Mouse (Mus musculus) spleen, embryonic (tissue): ENCODE results near the gene Arfgef2.

ENCODE experiments used
- CTCF ChIA-PET: fragments of 350-600 bp; sonication (Branson Sonifier 250); formaldehyde crosslinking; loops from one replicate; lab custom pipeline; 2022; lab: Charles Lee

The Arfgef2 gene

DNA sequence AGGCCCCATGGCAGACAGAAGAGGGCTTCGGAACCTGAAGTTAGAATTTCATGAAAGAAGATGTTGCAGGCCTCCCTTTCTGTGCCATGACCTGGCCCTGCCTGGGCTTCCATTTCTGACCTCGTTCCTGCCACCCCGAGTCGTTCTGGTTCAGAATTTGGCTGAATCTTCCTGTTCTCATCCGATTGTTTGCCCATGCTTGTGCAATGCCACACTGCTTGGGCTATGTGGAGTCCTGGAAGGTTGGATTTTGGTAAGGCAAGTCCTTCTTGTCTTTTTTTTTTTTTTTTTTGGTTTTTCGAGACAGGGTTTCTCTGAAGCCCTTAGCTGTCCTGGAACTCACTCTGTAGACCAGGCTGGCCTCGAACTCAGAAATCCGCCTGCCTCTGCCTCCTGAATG, 50.4 kb downstream of the Arfgef2 start:
- CTCF ChIA-PET: interaction anchor here (0.6 kb wide), 1 partner anchor 135 kb away, joined by 5 read pairs; no protein-coding TSS in a partner anchor

DNA sequence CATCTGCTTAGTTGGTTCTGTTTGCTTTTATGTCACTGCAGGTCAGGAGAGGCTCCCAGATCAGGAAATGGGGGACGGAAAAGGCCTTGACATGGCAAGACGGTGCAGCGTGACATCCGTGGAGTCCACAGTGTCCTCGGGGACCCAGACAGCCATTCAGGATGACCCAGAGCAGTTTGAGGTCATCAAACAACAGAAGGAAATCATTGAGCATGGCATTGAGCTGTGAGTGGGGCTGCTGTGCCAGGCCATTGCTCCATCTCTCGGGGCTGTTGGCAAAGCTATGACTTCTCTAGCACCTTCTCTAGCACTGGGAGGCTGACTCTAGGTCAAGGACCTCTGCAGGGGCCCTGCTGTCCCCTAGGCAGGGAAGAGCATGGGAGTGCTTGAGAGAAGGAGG, 51.0 kb downstream of the Arfgef2 start:
- CTCF ChIA-PET: interaction anchor here (0.6 to 0.9 kb wide), 2 partner anchors 136 to 236 kb away, joined by 3 to 5 read pairs; no protein-coding TSS in a partner anchor

DNA sequence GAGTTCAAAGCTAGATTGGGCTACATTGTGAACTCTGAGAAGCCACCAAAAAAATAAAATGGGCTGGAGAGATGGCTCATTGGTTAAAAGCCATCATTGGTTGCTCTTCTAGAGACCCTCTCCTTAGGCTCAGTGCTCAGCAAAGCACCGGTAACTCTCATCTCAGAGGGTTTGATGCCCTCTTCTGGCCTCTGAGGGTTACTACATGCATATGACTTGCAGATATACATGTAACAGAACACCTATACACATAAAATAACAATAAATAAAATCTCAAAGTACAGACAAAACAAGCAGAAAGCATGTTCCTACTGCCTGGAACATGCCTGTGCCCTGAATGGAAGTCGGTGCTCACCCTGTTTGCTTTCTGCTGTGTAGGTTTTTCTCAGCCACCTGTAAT, 51.7 kb downstream of the Arfgef2 start:
- CTCF ChIA-PET: interaction anchor here (0.9 kb wide), 1 partner anchor 236 kb away, joined by 3 read pairs; no protein-coding TSS in a partner anchor

DNA sequence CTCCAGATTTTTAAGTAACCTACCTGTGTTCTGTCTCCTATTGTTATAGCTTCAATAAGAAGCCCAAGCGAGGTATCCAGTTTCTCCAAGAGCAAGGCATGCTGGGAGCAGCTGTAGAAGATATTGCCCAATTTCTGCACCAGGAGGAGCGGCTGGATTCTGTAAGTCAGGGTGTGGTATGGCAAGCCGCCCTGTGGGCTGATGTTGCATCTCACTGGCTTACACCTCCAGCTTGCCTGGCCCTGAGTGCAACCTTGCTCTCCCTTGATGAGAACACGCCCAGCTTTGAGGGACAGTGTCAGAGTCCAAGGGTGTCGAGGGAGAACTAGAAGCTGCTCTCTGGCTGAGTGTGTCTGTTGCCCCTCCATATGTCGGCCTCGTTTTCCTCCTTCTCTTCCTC, 53.8 kb downstream of the Arfgef2 start:
- CTCF ChIA-PET: no interaction called here

DNA sequence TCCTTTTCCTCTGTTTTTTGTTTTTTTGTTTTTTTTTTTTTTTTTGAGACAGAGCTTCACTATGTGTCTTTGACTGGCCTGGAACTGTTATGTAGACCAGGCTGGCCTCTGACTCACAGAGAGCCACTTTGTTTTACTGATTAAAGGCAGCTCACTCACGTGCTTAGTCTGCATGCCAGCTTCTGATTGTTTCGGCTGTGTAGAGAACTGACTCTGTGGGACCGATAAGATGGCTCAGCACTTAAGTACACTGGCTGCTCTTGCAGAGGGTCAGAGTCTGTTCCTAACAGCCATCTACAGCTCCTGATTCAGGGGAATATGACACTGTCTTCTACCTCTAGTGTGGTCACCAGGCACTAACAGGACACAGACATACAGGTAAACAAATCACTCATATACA, 57.1 kb downstream of the Arfgef2 start:
- CTCF ChIA-PET: no interaction called here

DNA sequence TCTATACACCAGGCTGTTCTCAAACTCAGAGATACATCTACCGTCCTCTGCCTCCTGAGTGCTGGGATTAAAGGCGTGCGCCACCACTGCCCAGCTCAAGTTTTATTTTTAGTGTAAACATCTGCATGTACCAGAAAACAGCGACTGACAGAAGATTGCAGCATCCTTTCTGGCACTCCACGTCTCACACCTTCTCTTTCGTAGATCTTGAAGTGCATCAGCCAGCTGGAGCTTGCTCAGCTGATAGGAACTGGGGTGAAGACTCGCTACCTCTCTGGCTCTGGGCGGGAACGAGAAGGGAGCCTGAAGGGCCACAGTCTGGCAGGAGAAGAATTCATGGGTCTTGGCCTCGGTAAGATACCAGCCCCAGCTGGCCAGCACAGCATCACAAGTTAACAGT, 60.1 kb downstream of the Arfgef2 start:
- CTCF ChIA-PET: interaction anchor here (0.6 kb wide), 1 partner anchor 63 kb away, joined by 3 read pairs; no protein-coding TSS in a partner anchor

DNA sequence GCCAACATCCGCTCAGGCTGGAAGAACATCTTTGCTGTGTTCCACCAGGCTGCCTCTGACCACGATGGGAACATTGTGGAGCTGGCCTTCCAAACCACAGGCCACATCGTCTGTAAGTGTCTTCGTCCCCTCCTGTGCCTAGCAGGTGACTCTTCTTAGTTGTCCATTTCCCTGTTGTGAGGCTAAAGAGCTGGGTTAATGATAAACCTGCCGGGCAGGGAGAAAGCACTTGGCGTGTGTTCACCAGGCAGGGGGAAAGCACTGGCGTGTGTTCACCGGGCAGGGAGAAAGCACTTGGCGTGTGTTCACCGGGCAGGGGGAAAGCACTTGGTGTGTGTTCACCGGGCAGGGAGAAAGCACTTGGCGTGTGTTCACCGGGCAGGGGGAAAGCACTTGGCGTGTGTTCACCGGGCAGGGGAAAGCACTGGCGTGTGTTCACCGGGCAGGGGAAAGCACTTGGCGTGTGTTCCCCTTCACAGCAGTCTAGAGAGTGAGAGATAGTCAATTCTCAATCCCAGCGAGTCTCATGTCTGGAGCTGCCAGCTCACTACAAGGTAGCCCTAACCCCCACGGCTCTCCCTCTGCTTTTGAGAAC, 65.0 kb downstream of the Arfgef2 start:
- CTCF ChIA-PET: no interaction called here

DNA sequence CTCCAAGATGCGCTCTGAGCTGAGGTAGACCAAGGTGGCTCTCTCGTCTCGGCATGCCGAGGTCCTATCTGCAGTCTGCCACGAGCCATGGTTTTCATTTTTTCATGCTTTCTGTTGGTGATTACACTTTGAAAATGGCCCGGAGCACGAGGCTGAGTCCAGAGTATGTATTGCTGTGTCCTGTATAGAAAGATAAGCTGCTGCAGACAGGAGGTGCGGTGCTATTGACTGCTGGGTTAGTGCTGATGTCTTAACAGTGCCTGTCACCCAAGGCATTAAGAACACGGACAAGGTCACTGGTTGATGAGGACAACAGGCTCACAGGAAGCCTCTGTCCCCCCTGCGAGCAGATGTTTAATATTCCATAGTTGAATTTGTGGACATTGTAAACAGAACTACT, 65.5 kb downstream of the Arfgef2 start:
- CTCF ChIA-PET: no interaction called here

DNA sequence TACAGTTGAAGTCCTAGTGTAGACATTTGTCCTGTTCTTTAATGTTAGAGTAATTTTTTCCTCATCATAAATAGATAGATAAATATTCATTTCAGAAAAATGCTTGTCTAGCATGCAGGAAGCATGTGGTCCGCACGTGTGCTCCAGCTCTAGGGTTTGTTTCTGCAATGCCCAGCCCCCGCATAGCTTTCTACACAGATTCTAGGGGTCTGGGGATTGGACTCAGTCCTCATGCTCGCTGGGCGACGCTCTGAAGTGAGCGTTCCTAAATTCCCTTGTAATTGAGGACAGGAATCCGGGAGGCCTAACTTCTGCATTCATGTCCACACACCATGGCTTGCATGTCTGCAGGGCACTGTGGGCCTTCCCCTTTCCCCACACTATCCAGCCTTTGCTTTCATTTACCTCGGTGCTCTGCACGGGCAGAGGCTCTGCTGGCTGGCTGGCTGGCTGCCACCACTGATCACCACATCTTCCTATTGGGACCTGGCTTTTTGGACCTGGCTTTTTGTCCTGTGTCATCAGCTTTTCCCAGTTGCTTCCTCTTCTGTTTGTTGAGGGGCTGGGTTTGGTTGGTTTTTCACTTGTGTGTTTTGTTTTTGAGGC, 69.4 kb downstream of the Arfgef2 start:
- CTCF ChIA-PET: no interaction called here

DNA sequence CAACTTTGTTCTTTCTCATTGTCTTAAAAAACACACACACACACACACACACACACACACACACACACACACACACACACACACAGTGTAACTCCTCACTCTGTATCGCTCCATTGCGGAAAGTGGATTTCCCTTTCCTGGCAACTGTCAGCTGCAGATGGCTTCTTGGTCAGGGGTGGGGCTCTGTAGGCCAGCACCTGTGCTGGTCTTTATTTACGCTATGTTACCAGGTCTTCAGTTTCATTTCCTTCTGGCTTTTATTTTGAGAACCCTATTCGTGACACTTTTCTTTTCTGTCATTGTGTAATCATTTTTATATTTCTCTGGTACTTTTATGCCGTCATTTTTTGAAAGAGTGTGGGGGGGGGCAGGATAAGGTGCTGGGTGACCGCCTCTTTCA, 70.2 kb downstream of the Arfgef2 start:
- CTCF ChIA-PET: interaction anchor here (0.7 kb wide), 1 partner anchor 180 kb away, joined by 3 read pairs; no protein-coding TSS in a partner anchor

DNA sequence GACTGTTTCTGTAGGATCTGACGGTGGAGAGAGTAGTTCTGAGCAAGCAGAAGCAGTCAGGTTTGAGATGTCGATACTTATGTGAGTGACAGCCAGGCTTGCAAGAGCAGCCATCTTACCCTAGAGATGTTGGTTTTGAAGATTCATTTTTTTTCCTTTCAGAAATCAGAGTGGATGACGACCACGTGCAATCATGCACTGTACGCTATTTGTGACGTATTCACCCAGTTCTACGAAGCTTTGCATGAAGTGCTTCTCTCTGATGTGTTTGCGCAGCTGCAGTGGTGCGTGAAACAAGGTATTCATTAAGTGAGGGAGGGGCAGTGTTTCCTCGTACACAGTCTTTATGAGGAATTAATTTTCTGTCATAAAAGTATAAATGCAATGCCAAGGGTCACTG, 70.9 kb downstream of the Arfgef2 start:
- CTCF ChIA-PET: interaction anchor here (1.0 kb wide), 1 partner anchor 9 kb away, joined by 3 read pairs; no protein-coding TSS in a partner anchor

DNA sequence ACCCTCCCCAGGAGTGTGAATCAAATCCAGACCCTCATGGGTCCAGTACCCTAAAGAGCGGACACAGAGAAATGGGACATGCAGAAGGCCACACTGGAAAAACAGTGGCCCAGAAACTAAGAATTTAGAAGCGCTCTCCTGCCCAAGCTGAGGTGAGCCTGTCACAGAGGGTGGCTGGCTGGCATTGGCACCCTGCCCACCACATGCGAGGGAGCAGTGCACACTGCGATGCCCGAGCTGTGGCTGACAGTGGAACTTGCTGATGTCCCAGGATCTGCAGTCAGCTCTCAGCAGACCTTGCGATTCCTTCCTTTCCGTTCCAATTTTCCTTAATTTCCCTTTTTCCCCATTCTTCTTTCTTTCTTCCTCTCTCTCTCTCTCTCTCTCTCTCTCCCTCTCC, 79.7 kb downstream of the Arfgef2 start:
- CTCF ChIA-PET: interaction anchor here (0.9 kb wide), 1 partner anchor 8 kb away, joined by 3 read pairs; no protein-coding TSS in a partner anchor

DNA sequence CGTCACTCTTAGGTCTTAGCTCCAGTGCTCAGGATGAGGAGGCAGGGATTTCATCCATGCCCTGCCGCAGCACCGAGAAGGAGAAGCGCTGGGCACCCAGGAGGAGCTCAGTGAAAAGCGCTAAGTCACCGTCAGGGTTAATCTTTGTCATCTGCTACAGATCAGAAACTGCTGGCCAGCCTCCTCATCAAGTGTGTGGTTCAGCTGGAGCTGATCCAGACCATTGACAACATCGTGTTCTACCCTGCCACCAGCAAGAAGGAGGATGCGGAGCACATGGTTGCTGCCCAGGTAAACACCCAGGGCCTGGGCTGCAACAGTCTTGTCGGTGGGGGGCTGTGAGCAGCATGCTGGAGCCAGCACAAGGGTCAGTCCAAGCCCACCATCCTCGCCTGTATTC, 80.2 kb downstream of the Arfgef2 start:
- CTCF ChIA-PET: interaction anchor here (0.9 kb wide), 1 partner anchor 9 kb away, joined by 3 read pairs; no protein-coding TSS in a partner anchor

DNA sequence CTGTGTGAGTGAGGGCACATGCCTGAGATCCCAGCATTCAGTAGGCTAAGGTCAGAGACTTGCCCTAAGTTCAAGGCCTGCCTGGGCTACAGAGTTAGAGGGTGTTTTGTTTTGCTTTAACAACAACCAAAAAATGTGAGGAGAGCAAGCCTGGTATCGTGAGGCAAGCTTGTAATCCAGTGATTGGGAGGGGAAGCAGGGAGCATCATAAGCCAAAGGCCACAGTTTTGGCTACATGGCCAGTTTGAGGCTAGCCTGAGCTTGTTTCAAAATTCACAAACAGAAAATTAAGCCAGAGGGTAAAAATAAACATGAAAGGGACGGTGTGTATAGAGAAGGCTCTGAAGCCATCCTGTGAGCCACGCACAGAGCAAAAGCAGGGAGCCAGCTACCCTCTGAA, 80.8 kb downstream of the Arfgef2 start:
- CTCF ChIA-PET: no interaction called here

DNA sequence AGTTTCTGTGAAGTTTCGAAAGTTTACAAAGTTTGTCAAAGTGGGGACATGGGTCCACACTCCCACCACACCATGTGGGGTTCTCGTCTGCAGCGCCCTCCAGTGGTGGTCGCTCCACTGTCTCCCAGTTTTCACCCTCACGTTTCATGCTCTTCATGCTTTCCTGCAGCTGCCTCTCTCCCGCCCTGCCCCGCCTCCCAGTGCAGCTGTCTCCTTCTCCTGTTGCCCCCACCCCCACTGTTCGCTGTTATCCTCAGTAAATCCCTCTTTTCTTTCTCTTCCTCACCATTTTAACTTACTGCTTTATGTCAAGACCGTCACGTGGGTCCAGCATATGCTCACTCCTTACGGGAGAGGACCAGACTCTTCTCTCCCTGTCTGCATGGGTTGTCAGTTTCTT, 82.4 kb downstream of the Arfgef2 start:
- CTCF ChIA-PET: interaction anchor here (0.6 kb wide), 1 partner anchor 185 kb away, joined by 3 read pairs; no protein-coding TSS in a partner anchor

DNA sequence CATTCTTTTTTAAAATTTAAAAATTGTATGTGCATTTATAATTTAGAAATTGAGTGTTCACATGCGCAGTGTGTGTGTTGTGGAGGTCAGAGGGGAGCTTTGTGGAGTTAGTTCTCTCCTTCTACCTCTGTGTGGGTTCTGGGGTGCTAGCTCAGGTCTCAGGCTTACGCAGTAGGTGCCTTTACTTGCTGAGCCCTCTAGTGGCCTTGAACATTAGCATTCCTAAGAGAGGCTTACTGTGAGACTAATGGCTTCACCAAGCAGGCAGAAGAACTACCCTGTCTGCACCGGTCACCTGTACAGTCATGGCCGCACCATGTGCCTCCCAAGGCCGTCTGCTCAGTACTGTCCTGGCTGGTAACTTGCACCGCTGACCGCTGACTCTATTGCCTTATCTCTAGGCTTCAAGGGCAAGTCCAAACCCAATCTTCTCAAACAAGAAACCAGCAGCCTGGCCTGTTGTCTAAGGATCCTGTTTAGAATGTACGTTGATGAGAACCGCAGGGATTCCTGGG, 86.0 kb downstream of the Arfgef2 start:
- CTCF ChIA-PET: no interaction called here

DNA sequence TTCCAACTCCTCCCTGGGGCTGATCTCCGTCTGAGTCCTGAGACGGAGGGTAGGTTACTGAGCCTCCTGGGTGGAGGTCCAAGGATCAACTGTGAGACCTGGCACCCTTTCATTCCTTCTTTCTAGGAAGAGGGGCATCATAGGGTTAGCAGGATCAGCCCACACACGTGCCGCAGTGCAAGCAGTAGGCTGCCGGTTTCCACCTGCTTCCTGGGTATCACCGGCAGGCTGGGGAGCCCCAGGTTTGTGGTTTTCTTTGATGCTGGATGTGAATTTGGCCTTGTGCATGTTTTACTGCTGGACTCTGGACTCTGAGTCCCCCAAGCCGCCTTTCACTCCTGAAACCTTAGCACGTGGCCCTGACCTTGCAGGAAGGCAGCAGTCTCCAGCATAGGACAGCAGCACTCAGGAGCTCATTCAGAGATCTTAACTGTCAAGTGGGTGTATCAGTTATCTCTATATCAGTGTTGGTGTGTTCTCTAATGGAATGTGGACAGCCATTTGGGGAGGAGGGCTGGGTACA, 86.8 kb downstream of the Arfgef2 start:
- CTCF ChIA-PET: no interaction called here

DNA sequence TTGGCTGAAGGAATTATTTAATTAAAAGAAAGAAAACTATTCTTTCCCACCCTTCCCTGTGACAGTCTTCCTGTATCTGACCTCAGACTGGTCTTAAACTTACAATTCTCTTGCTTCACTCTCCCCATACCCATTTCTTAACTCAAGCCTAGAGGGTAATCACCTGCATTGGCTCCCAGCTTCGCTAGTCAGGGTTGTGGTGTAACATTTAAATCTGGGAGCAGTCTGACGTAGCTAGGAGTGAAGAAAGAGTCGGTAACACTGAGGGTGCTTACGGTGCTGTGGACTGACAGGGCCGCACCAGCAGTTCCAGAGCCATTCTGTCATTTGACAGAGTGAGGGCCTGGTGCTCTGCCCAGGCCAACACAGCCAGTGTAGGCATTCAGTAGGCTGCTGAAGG, 87.6 kb downstream of the Arfgef2 start:
- CTCF ChIA-PET: no interaction called here

DNA sequence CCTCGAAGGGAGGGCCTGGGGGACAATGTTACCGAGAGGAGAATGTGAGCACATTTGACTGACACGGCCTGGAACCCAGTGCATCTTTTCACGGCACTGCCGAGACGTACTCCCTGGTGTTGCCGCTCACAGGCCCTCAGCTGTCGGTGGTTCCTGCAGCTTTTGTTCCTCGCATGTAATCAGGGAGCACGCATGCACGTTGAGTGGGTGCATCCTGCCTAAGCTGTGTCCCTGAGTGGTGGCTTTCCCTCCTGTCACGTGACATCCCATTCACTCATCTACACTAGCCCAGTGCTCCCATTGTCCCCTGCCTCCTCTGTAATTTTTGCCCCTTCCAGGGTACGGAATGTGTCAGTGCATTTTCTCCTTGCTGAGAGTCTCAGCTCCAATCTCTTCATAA, 91.0 kb downstream of the Arfgef2 start:
- CTCF ChIA-PET: no interaction called here

DNA sequence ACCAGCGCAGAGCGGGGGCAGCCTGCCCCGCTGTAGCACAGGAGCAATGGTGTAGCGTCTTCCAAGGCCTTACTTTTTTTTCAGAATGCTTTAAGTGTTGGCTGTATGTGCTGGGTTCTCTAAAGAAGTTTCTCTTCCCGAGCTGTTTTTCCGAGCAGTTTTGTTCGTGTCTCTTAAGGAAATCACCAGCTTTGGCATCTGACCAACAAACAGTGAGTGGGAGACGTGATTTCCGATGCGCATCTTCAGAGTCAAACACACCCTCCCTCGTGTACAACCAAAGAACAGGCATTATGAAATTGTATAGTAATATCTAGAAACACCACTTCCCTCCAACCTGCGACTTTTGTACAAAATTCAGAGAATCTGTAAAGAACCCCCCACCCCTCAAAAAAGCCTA, 91.6 kb downstream of the Arfgef2 start:
- CTCF ChIA-PET: no interaction called here

DNA sequence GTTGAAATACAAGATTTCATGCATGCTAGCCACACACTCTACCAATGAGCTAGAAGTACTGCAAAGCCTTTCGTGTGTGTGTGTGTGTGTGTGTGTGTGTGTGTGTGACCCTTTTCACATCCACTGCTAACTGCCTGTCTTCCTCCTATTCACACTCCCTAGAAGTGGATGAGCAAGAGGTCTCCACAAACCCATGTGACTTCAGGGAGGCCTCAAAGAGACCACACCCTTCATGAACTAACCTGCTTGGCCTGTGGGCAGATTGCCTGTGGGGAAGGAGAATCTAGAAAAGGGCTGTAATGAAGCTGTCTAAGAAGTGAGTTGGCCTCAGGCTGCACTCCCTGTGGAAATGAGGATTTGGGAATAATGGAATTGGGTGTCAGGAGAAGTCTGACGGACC, 93.8 kb downstream of the Arfgef2 start:
- CTCF ChIA-PET: interaction anchor here (0.6 kb wide), 2 partner anchors 18 to 26 kb away, joined by 3 read pairs; no protein-coding TSS in a partner anchor

DNA sequence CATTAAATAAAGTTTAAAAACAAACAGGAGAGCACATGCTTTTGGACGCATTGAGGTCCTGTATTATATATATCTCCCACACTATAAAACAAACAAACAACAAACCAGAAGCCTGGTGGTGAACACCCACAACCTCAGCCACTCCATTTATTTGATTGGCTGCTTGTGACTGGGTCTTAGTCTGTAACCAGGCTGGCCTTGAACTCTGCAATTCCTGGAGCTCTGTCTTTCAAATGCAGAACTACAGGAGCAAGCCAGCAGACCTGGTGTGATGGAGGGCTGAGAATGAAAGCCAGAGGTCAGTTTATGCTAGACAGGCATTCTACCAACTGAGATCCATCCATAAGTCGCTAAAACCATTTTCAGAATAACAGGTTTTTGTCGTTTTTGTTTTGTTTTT, 94.4 kb downstream of the Arfgef2 start:
- CTCF ChIA-PET: interaction anchor here (0.6 kb wide), 1 partner anchor 18 kb away, joined by 3 read pairs; no protein-coding TSS in a partner anchor
